ENCODE assay signal across 18 mouse cellular contexts in the genomic region with DNA sequence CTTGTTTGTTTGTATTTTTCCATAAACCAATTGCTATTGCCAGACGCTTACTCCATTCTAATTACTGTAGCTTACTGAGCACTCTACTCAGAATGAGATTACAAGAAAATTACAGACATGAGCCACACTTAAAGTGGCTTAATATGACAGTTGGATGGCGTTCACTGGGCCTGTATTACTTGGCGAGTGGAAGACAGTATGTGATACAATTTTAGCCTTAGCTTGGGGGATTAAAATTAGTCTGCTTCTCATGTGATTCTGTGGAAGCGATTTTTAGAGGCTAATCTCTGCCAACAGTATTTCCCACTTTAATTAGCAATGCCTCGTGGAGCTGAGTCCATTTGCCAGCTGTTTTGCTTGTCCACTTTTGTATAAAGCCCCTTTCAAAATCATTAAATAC.
DNase-seq lines count a peak whose midpoint lies in the region; ATAC-seq and TF ChIP-seq lines count a peak whose summit lies in the region.
"Had no signal": no experiment of that assay in that cellular context is flagged by ENCODE, and none has a peak within 500 bp of the region (broad histone marks: within the 10 kb centered on the region; RNA-seq: fewer than 3 reads in every experiment).

No protein-coding gene starts in this region.

- no peaks in the 10 kb centered on the region for H3K36me3 ChIP-seq in hindbrain, postnatal 0 days (ENCODE audit: insufficient read depth, low read length)
- H3K36me3 ChIP-seq in hindbrain, embryonic 12.5 days = no peaks in the 10 kb centered on the region
- H3K36me3 ChIP-seq: embryonic facial prominence, embryonic 10.5 days; forebrain, embryonic 15.5 days; hindbrain, embryonic 13.5 days; intestine, embryonic 15.5 days had no signal

- no peak overlapping the region for H3K4me3 ChIP-seq in hindbrain, postnatal 0 days (ENCODE audit: low read length)
- H3K4me3 ChIP-seq in hindbrain, embryonic 12.5 days = no peak overlapping the region
- H3K4me3 ChIP-seq: embryonic facial prominence, embryonic 10.5 days; forebrain, embryonic 15.5 days; hindbrain, embryonic 13.5 days; intestine, embryonic 15.5 days had no signal

- 36% methylated on average over 5 of the region's 5 CpGs for WGBS in hindbrain, postnatal 0 days
- WGBS in hindbrain, embryonic 12.5 days = 80% methylated on average over 5 of the region's 5 CpGs

- DNase-seq in hindbrain, postnatal 0 days (ENCODE audit: low spot score) = peak; percentile 29
- DNase-seq in MN1 (ENCODE audit: low spot score) = peak; percentile 17
- peak; percentile 4 for DNase-seq in brain, adult 2 months (ENCODE audit: low read depth, low spot score)
- peak; percentile 71 for DNase-seq in retina, postnatal 1 day
- no peak for DNase-seq in thymus, postnatal 0 days (ENCODE audit: low spot score)
- DNase-seq: adrenal gland, adult 8-10 months; adrenal gland, postnatal 36 days; cerebellum, adult 11-12 months; cerebellum, adult 9-10 months; gastrocnemius, postnatal 36 days; heart, adult 11 months; heart, postnatal 10 days; heart, postnatal 4 days had no signal

- H3K27me3 ChIP-seq in hindbrain, postnatal 0 days (ENCODE audit: insufficient read depth, low read length) = no peaks in the 10 kb centered on the region
- no peaks in the 10 kb centered on the region for H3K27me3 ChIP-seq in hindbrain, embryonic 12.5 days
- H3K27me3 ChIP-seq: forebrain, embryonic 15.5 days; hindbrain, embryonic 13.5 days; intestine, embryonic 15.5 days had no signal

- H3K4me2 ChIP-seq in hindbrain, postnatal 0 days (ENCODE audit: low read depth, low read length) = no peak overlapping the region
- no peak overlapping the region for H3K4me2 ChIP-seq in hindbrain, embryonic 12.5 days (replicated peaks)
- H3K4me2 ChIP-seq: forebrain, embryonic 15.5 days; hindbrain, embryonic 13.5 days; intestine, embryonic 15.5 days had no signal

- no peaks in the 10 kb centered on the region for H3K9me3 ChIP-seq in hindbrain, postnatal 0 days (ENCODE audit: low read length)
- no peaks in the 10 kb centered on the region for H3K9me3 ChIP-seq in hindbrain, embryonic 12.5 days (replicated peaks)
- H3K9me3 ChIP-seq: embryonic facial prominence, embryonic 10.5 days; forebrain, embryonic 15.5 days; hindbrain, embryonic 13.5 days; intestine, embryonic 15.5 days had no signal

- H3K4me1 ChIP-seq in hindbrain, postnatal 0 days (ENCODE audit: insufficient read depth, low read length) = no peaks in the 10 kb centered on the region
- H3K4me1 ChIP-seq in hindbrain, embryonic 12.5 days = no peaks in the 10 kb centered on the region
- H3K4me1 ChIP-seq: embryonic facial prominence, embryonic 10.5 days; forebrain, embryonic 15.5 days; hindbrain, embryonic 13.5 days; intestine, embryonic 15.5 days had no signal

- H3K27ac ChIP-seq in hindbrain, postnatal 0 days = no peak overlapping the region
- no peak overlapping the region for H3K27ac ChIP-seq in hindbrain, embryonic 12.5 days
- H3K27ac ChIP-seq: embryonic facial prominence, embryonic 10.5 days; forebrain, embryonic 15.5 days; hindbrain, embryonic 13.5 days; intestine, embryonic 15.5 days had no signal

- TF ChIP-seq CTCF in hindbrain, postnatal 0 days (IDR thresholded peaks at IDR 0.05; ENCODE audit: low read depth) = no peak

- no peak for ATAC-seq in hindbrain, postnatal 0 days
- ATAC-seq in hindbrain, embryonic 12.5 days (ENCODE audit: low FRiP score) = no peak
- ATAC-seq: forebrain, embryonic 15.5 days; intestine, embryonic 15.5 days had no signal

- no peak overlapping the region for H3K9ac ChIP-seq in hindbrain, postnatal 0 days (replicated peaks; ENCODE audit: low read length)
- H3K9ac ChIP-seq in hindbrain, embryonic 12.5 days = no peak overlapping the region
- H3K9ac ChIP-seq: forebrain, embryonic 15.5 days; hindbrain, embryonic 13.5 days; intestine, embryonic 15.5 days had no signal
